Mouse (Mus musculus) cerebellum, postnatal 25 days (tissue): ENCODE measurements around the gene Pde6b.

ENCODE experiments used
- DNase-seq, 2 experiments: peaks; one replicate each; pipeline ENCODE4 v3.0.0; 2021; ENCODE audit warnings: mixed read lengths in 2 of 2

Gene Pde6b

DNA sequence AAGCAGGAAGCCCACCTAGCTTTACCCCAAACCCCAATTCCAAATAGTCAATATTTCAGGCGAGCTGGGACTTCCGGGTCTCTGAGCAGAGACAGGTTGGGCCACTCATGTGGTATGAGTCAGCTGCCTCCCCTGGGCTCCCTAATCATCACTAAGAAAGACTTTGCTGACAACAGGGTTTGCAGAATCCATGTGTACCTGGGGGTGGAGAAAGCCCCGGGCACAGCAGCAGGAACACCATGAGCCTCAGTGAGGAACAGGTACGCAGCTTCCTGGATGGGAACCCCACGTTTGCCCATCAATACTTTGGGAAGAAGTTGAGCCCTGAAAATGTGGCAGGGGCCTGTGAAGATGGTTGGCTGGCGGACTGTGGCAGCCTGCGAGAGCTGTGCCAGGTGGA, at the start of gene Pde6b:
Gene Pde6b, plus strand, starts transcription at position 191 of the 400 bp plus-strand sequence.
- DNase-seq, result no peak

- DNase-seq, result no peak
Observed at GRCm38 (mm10) chr5:108343680-108344170, 44.5 kb upstream of the Pde6b start.

- DNase-seq, result no peak
Observed at GRCm38 (mm10) chr5:108345313-108346071, 42.7 kb upstream of the Pde6b start.

DNA sequence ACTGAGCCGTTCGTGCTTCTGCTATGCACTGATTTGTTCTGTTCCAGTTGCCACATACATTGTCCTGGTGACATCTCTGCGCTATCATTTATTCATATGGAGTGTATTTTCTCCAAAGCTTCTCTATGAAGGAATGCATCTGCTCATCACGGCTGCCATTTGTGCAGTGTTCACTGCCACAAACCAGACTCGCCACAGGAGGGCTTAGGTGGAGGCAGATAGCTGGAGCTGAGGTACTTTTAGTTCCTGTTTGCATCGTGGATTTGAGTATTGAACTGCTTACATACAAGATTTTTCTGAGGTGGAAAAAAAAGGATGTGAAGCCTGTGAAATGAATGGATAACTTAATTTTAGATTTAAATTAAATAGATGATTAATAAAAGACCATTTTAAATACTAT, 40.3 kb upstream of the Pde6b start:
- DNase-seq, result no peak

DNA sequence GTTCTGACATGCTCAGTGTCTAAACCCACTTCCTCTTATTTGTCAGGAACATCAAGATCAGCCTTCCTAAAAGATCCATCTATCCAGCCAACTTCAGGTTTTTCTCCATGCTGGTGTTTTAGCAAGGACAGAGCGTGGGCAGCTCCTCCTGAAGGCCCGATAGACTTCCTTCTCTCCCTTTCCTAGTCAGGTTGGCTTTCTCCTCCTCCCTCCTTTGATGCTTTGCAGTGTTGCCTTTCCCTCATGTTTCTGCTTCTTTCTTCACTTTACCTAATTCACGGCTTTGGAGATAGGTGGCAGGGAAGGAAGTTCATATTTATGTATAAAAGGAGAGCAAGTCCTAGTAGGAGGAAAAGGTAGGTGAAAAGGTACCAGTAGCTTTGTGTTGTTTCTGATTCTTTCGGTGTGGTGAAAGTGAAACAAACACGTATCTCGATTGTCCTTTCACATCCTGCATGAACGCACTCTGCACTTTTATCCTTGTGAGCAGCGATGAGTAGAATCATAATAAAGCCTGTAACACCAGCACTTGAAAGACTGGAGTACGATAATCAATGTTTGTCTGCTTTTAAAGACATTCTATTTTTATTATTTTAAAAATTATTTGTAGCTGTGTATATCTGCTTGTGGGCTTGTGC, 38.6 kb upstream of the Pde6b start:
- DNase-seq, result no peak

DNA sequence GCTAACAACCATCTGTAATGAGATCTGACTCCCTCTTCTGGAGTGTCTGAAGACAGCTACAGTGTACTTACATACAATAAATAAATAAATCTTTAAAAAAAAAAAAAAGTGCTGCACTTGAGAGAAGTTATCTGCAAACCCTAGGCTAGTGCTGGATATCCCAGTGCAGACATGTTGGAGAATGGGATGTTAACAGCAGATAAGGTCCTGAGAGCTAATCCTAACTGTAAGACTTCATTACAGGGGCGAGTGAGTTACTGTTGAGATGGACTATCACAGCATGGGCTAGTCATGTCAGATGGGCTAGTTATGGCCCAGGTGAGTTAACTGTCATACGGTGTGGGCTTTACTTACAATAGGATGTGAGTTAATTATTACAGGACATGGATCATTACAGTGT, 34.1 kb upstream of the Pde6b start:
- no peak for DNase-seq

DNA sequence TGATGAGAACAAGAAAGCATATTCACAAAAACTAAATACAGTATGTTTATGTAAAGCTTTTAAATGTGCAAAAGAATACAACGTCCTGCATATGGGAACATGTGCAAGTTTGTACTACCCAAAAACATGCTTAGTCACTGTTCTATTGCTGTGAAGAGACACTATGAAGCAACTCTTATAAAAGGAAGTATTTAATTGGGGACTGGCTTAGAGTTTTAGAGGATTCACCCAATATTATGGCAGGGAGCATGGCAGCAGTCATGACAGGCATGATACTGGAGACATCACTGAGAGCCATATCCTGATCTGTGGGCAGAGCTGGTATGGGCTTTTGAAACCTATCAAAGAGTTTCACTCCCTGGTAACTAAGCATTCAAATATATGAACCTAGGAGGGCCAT, 30.3 kb upstream of the Pde6b start:
- DNase-seq, result no peak

- DNase-seq, result no peak
Observed at GRCm38 (mm10) chr5:108359491-108359890, 28.7 kb upstream of the Pde6b start.

DNA sequence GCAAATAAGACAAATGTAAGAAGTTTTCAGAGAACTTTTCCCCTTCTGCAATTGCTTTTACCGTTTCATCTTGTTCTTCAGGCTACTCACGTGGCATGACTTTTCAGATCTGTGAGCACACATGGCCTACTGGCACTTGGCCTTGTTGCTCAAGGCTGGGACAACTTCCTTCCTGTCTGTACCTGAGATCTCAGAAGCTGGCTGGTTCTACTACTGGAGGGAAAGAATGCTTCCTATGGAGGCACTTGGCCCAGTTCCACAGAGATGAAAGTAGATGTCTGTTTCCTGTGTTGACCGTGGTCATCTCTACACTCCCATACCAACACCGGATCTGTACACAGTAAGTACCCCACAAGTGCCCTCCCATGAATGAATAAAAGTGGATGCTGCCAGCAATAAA, 28.0 kb upstream of the Pde6b start:
- no peak for DNase-seq

GRCm38 (mm10) chr5:108362330-108362729, 25.9 kb upstream of the Pde6b start:
- no peak for DNase-seq

- DNase-seq, result no peak
Observed at GRCm38 (mm10) chr5:108366328-108366983, 21.7 kb upstream of the Pde6b start.

- peak; percentile 69 to 71 for DNase-seq
Observed at GRCm38 (mm10) chr5:108366984-108367841, 21.0 kb upstream of the Pde6b start.

DNA sequence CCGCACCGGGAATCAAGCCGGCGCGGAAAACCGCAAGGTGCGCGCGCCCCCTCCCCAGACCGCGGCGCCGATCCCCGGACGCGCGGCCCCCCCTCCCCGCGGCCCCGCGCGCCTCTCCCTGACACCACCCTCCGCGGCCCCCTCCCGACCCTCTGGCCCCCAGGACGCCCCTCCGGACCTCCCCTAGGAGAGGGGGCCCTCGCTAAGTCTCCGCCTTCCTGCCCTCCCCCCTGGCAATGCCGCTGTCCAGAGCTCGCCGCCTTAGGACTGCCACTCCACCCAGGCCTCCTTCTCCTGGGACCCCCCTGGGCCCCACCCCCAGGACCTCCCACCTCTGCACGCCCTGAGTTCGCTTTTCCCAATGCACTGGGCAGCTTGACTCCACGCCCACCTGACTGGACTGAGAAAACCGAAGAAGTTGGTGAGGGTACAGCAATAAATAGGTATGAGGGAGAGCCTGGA, 20.3 kb upstream of the Pde6b start, which contains the start of gene Gm42517:
Gene Gm42517, minus strand, starts transcription at position 52 of the 462 bp plus-strand sequence.
- DNase-seq, result peak; percentile 27 to 42

DNA sequence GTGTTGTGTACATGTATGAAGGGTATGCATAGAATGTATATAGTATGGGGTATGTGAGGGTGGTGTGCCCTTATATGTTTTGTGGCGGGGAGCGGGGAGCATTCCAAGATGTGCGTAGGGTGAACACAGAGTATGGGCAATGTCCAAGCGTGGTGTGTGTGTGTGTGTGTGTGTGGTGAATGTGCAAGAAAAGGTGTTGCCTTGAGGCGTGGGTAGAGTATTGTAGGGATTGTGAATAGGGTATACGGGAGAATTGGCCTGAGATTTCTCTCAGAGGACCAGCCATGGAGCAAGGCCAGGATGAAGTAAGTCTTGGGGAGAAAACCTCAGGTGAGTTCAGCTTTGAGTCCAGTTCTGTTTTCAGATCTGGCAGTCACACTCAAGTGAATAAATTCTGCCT, 19.7 kb upstream of the Pde6b start:
- no peak for DNase-seq

- DNase-seq, result peak; percentile 77 to 83
Observed at GRCm38 (mm10) chr5:108368851-108369621, 19.2 kb upstream of the Pde6b start.

DNA sequence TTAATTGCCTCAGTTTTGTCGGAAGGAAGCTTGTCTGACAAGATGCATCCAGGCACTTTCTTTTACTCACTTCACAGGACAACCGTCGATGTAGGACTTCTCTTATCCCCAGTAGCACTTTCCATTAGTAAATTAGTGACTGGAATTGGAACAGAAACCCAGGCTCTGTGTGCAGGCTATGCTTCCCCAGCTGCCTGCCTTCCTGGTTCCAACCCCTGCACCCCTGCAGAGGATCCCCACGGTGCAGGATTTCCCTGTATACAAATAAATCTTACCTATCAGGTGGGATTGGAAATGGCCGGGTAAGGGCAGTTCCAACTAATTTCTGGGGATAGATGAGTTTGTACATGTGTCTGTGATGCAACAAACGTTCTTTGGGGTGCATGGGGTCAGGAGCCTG, 18.2 kb upstream of the Pde6b start:
- no peak for DNase-seq

GRCm38 (mm10) chr5:108374079-108374478, 14.1 kb upstream of the Pde6b start:
- DNase-seq, result no peak

DNA sequence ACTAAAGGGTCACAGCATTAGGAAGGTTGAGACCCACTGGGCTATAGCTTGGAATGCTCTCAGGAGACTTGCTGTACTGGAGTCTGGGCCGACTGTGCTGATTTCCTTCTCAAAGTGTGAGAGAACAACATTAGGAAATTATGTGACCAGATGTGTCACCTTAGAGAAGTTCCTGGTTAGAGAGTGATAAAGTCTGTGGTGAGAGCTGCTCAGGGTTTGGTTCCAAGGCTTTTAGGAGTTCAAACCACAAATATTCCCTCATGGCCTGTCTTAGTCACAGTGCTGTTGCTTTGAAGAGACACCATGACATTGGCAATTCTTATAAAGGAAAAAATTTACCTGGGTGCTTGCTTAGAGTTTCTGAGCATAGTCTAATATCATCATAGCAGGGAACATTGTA, 12.1 kb upstream of the Pde6b start:
- DNase-seq, result no peak

DNA sequence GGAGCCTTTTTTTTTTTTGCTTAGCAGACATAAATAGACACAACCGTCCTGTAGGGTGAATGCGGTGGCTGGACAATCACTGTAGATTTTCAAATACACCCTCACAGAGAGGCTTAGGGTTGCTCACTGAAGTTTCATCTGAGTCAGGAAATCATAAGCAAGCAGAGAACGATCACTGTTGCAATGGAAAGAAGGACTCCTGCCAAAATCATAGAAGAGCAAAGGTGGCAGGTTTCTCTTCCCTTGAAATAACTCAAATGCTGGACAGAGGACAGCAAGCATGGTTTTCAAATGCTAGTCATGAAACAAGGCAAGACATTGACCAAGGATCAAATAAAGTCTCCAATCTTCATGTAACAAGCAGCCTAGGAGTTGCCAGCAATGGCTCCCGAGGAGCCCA, 9.8 kb upstream of the Pde6b start:
- DNase-seq, result no peak

DNA sequence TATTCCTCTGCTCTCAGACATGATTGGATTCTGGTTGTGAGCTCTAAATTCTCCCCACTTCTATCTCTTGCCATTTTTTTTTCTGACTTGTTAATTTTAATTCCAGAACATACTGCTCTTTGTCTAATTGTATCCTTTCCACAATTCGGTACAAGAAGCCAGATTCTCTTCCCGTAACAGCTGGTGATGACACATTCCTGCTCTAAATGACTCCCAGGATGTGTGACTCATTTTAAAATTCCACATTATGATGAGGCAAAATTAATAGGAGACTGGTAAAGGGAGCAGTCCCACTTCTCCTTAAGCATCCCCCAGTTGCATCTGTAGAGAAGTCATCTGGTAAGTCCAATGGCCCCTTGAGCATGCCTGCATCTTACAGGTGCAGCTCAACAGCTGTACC, 2.6 kb upstream of the Pde6b start:
- no peak for DNase-seq

DNA sequence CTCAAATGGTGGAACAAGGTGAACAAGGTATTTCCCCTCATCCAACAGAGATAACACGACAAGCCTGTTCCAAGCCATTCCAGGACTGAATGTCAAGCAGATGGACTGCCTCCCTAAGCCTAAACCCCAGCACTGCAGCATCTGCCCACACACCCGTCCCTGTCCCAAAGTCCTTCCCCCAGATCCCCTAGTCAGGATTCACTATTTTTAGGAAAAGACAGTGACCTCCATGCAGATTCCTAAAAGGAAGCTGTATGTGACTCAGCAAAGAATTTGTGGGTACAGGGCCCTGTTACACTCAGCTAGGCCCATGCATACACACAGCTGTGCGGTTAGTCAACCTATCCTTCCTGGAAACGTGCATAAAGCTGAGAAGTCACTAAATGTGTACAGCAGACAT, 1.7 kb upstream of the Pde6b start:
- DNase-seq, result no peak

DNA sequence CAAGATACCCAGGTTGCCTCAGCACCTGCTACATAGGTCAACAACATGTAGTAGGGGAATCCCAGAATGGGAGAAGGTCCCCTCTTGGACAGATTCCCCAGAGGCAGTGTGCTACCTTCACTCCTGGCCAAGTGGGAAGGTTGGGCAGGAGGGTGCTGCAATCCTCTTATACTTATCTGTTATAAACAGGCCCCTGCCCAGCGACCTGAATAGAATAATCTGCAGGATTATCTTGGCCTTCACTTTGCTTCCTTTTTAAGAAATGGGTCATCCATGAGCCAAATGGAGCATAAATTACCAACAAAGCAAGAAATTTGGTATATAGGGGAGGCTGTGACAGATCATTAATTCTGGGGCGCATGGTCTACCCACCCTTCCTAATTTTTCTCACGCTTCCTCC, 1.6 kb downstream of the Pde6b start:
- DNase-seq, result no peak
